Mouse (Mus musculus): ENCODE measurements around the gene Tmprss6. TPM values are rescaled to one million over a fixed set of nuclear protein-coding genes. Genes with fewer than 3 reads are reported as not detected.

Gene Tmprss6
- polyA plus RNA-seq, 1 experiment from 2014 or later: 0.37 TPM

GRCm38 (mm10) chr15:78504013-78504412 lies 35.6 kb upstream of the Tmprss6 start:
- Histone ChIP-seq H3K27me3 (replicated peaks; ENCODE audit: low read depth, poor library complexity, severe bottlenecking) (no peaks in the 10 kb centered on the region), H3K4me1 (0 out of 2 replicates have a peak, but pooled peaks cover 4% of the 10 kb centered on the region), H3K4me3 (no peak overlapping the region), H3K36me3 (replicated peaks) (no peaks in the 10 kb centered on the region), H3K27ac (replicated peaks) (no peak overlapping the region), H3K9me3 (no peaks in the 10 kb centered on the region)
- 90% methylated on average over 1 of the region's 1 CpGs for WGBS
- DNase-seq (ENCODE audit: low spot score): no peak

GRCm38 (mm10) chr15:78502437-78503132 lies 34.2 kb upstream of the Tmprss6 start:
- no peaks in the 10 kb centered on the region for H3K9me3 ChIP-seq
- no peaks in the 10 kb centered on the region for H3K36me3 ChIP-seq (replicated peaks)
- no peak overlapping the region for H3K4me3 ChIP-seq
- 83% methylated on average over 18 of the region's 18 CpGs for WGBS
- no peak overlapping the region for H3K27ac ChIP-seq (replicated peaks)
- H3K4me1 ChIP-seq: no peaks in the 10 kb centered on the region
- DNase-seq (ENCODE audit: low spot score): no peak
- H3K27me3 ChIP-seq (replicated peaks; ENCODE audit: low read depth, poor library complexity, severe bottlenecking): no peaks in the 10 kb centered on the region

- H3K27ac ChIP-seq (replicated peaks): no peak within 1 kb of the TSS
- H3K36me3 ChIP-seq (replicated peaks): no peaks in the 10 kb centered on the region
- no peak for DNase-seq (ENCODE audit: low spot score)
- no peaks in the 10 kb centered on the region for H3K9me3 ChIP-seq
- H3K27me3 ChIP-seq (replicated peaks; ENCODE audit: low read depth, poor library complexity, severe bottlenecking): no peaks in the 10 kb centered on the region; the same call in 1 of the 2 replicates
- H3K4me1 ChIP-seq: peaks cover 19% of the 10 kb centered on the region
- H3K4me3 ChIP-seq: no peak within 1 kb of the TSS
- WGBS: 89% methylated on average over 11 of the region's 11 CpGs
Observed at GRCm38 (mm10) chr15:78494968-78495406, 26.6 kb upstream of the Tmprss6 start, which contains the start of gene Il2rb. Il2rb (minus strand) TSS chr15:78495271.

- Histone ChIP-seq H3K27me3 (replicated peaks; ENCODE audit: low read depth, poor library complexity, severe bottlenecking) (no peaks in the 10 kb centered on the region; the same call in 1 of the 2 replicates), H3K4me3 (no peak overlapping the region), H3K4me1 (peaks cover 24% of the 10 kb centered on the region), H3K27ac (replicated peaks) (no peak overlapping the region), H3K9me3 (no peaks in the 10 kb centered on the region), H3K36me3 (replicated peaks) (no peaks in the 10 kb centered on the region)
- WGBS: 75% methylated on average over 10 of the region's 10 CpGs
- no peak for DNase-seq (ENCODE audit: low spot score)
Observed at GRCm38 (mm10) chr15:78493401-78494010, 25.1 kb upstream of the Tmprss6 start.

- no peaks in the 10 kb centered on the region for H3K36me3 ChIP-seq (replicated peaks)
- H3K9me3 ChIP-seq: no peaks in the 10 kb centered on the region
- H3K27me3 ChIP-seq (replicated peaks; ENCODE audit: low read depth, poor library complexity, severe bottlenecking): peaks cover 7% of the 10 kb centered on the region; the same call in 1 of the 2 replicates
- peaks cover 24% of the 10 kb centered on the region for H3K4me1 ChIP-seq
- WGBS: 87% methylated on average over 3 of the region's 3 CpGs
- H3K27ac ChIP-seq (replicated peaks): no peak overlapping the region
- DNase-seq (ENCODE audit: low spot score): no peak
- H3K4me3 ChIP-seq: no peak overlapping the region
Observed at GRCm38 (mm10) chr15:78491301-78491700, 22.9 kb upstream of the Tmprss6 start.

GRCm38 (mm10) chr15:78489906-78490305 lies 21.5 kb upstream of the Tmprss6 start:
- Histone ChIP-seq H3K27ac (replicated peaks) (peak overlapping the region; percentile 66), H3K27me3 (replicated peaks; ENCODE audit: low read depth, poor library complexity, severe bottlenecking) (peaks cover 7% of the 10 kb centered on the region; the same call in 1 of the 2 replicates), H3K36me3 (replicated peaks) (no peaks in the 10 kb centered on the region), H3K4me3 (no peak overlapping the region), H3K9me3 (no peaks in the 10 kb centered on the region), H3K4me1 (peaks cover 24% of the 10 kb centered on the region)
- DNase-seq (ENCODE audit: low spot score): peak; percentile 59
- 71% methylated on average over 8 of the region's 8 CpGs for WGBS

GRCm38 (mm10) chr15:78489248-78489647 lies 20.8 kb upstream of the Tmprss6 start:
- no peaks in the 10 kb centered on the region for H3K9me3 ChIP-seq
- H3K36me3 ChIP-seq (replicated peaks): no peaks in the 10 kb centered on the region
- DNase-seq (ENCODE audit: low spot score): no peak
- H3K27me3 ChIP-seq (replicated peaks; ENCODE audit: low read depth, poor library complexity, severe bottlenecking): peaks cover 7% of the 10 kb centered on the region; the same call in 1 of the 2 replicates
- peaks cover 19% of the 10 kb centered on the region for H3K4me1 ChIP-seq
- 90% methylated on average over 3 of the region's 3 CpGs for WGBS
- no peak overlapping the region for H3K4me3 ChIP-seq
- H3K27ac ChIP-seq (replicated peaks): no peak overlapping the region

- Histone ChIP-seq H3K36me3 (replicated peaks) (no peaks in the 10 kb centered on the region), H3K4me1 (peaks cover 8% of the 10 kb centered on the region), H3K27me3 (replicated peaks; ENCODE audit: low read depth, poor library complexity, severe bottlenecking) (0 out of 2 replicates have a peak, but pooled peaks cover 7% of the 10 kb centered on the region), H3K9me3 (no peaks in the 10 kb centered on the region), H3K4me3 (no peak overlapping the region), H3K27ac (replicated peaks) (no peak overlapping the region)
- DNase-seq (ENCODE audit: low spot score): no peak
- 73% methylated on average over 4 of the region's 4 CpGs for WGBS
Observed at GRCm38 (mm10) chr15:78487066-78487465, 18.6 kb upstream of the Tmprss6 start.

- no peak for DNase-seq (ENCODE audit: low spot score)
- WGBS: 91% methylated on average over 1 of the region's 1 CpGs
- peaks cover 8% of the 10 kb centered on the region for H3K4me1 ChIP-seq
- no peaks in the 10 kb centered on the region for H3K9me3 ChIP-seq
- 0 out of 2 replicates have a peak, but pooled peaks cover 7% of the 10 kb centered on the region for H3K27me3 ChIP-seq (replicated peaks; ENCODE audit: low read depth, poor library complexity, severe bottlenecking)
- H3K27ac ChIP-seq (replicated peaks): no peak overlapping the region
- H3K4me3 ChIP-seq: no peak overlapping the region
- H3K36me3 ChIP-seq (replicated peaks): no peaks in the 10 kb centered on the region
Observed at GRCm38 (mm10) chr15:78486564-78486963, 18.1 kb upstream of the Tmprss6 start.

GRCm38 (mm10) chr15:78483311-78483710 lies 14.9 kb upstream of the Tmprss6 start:
- Histone ChIP-seq H3K9me3 (no peaks in the 10 kb centered on the region), H3K36me3 (replicated peaks) (no peaks in the 10 kb centered on the region), H3K4me1 (0 out of 2 replicates have a peak, but pooled peaks cover 7% of the 10 kb centered on the region), H3K4me3 (no peak overlapping the region), H3K27ac (replicated peaks) (no peak overlapping the region), H3K27me3 (replicated peaks; ENCODE audit: low read depth, poor library complexity, severe bottlenecking) (0 out of 2 replicates have a peak, but pooled peaks cover 7% of the 10 kb centered on the region)
- DNase-seq (ENCODE audit: low spot score): no peak
- WGBS: 69% methylated on average over 4 of the region's 4 CpGs

- Histone ChIP-seq H3K4me1 (0 out of 2 replicates have a peak, but pooled peaks cover 7% of the 10 kb centered on the region), H3K4me3 (no peak overlapping the region), H3K9me3 (no peaks in the 10 kb centered on the region), H3K27me3 (replicated peaks; ENCODE audit: low read depth, poor library complexity, severe bottlenecking) (0 out of 2 replicates have a peak, but pooled peaks cover 7% of the 10 kb centered on the region), H3K27ac (replicated peaks) (no peak overlapping the region), H3K36me3 (replicated peaks) (no peaks in the 10 kb centered on the region)
- 70% methylated on average over 3 of the region's 3 CpGs for WGBS
- DNase-seq (ENCODE audit: low spot score): no peak
Observed at GRCm38 (mm10) chr15:78482518-78482917, 14.1 kb upstream of the Tmprss6 start.

- H3K4me3 ChIP-seq: no peak overlapping the region
- DNase-seq (ENCODE audit: low spot score): no peak
- H3K4me1 ChIP-seq: 0 out of 2 replicates have a peak, but pooled peaks cover 7% of the 10 kb centered on the region
- H3K27ac ChIP-seq (replicated peaks): no peak overlapping the region
- WGBS: 49% methylated on average over 9 of the region's 9 CpGs
- H3K9me3 ChIP-seq: no peaks in the 10 kb centered on the region
- H3K36me3 ChIP-seq (replicated peaks): no peaks in the 10 kb centered on the region
- H3K27me3 ChIP-seq (replicated peaks; ENCODE audit: low read depth, poor library complexity, severe bottlenecking): 0 out of 2 replicates have a peak, but pooled peaks cover 2% of the 10 kb centered on the region
Observed at GRCm38 (mm10) chr15:78481448-78482000, 13.1 kb upstream of the Tmprss6 start.
